Mouse (Mus musculus) heart, postnatal 0 days (tissue): ENCODE results near the gene Gm9745.
"Not testable (repeated sequence)": the region's sequence is repeated elsewhere in the genome, so short reads cannot be mapped to it uniquely, and the experiment has no call there.

Source experiments
- CTCF ChIP-seq: IDR thresholded peaks from 2 replicates; pipeline ENCODE4 v1.5.1; 2016; ENCODE audit warnings: antibody characterized with exemption, control low read depth, low read depth
- EP300 ChIP-seq: IDR thresholded peaks from 2 replicates; pipeline ENCODE4 v1.6.1; 2016; ENCODE audit warnings: antibody characterized with exemption, low read depth

GRCm38 (mm10) chr13:8952563-8952962, 4.5 kb upstream of the Gm9745 start, which contains the start of gene Idi2:
- not testable (repeated sequence) for TF ChIP-seq CTCF, EP300
